Mouse (Mus musculus) gastrocnemius, postnatal 4 days (tissue): Measurements from ENCODE around the gene Fam89b. TPM values are rescaled to one million over a fixed set of nuclear protein-coding genes. Genes with fewer than 3 reads are reported as not detected.

Source experiments
- DNase-seq, 2 experiments: peaks; one replicate each; pipeline ENCODE4 v3.0.0; 2021 to 2022; ENCODE audit warnings: low spot score in 2 of 2, mixed read lengths in 2 of 2
- long read RNA-seq, 2 experiments: library from polyadenylated mRNA; stranded (forward); transcript quantifications; one replicate each; pipeline ENCODE4 v2.0.0; 2021
- total RNA-seq, 2 experiments: library from RNA; stranded (reverse); gene quantifications; 2 replicates each; pipeline ENCODE4 v1.2.3; 2021

Fam89b gene
- total RNA-seq = 10 to 100 TPM; 58.8 to 59.1 TPM
- long read RNA-seq, experiment 1, transcript Fam89b-202 (2 exons, 1,189 nt) = minor isoform, 12 of 65 reads
- long read RNA-seq, experiment 1, transcript Fam89b-203 (2 exons, 1,160 nt) = minor isoform, 7 of 65 reads
- long read RNA-seq, experiment 1, transcript Fam89b-201 (2 exons, 1,197 nt) = major isoform, 46 of 65 reads
- long read RNA-seq, experiment 1, partial matches to known transcripts = 0 of 65 reads
- long read RNA-seq, experiment 1, other reads (novel, unspliced or antisense) = 0 of 65 reads
- long read RNA-seq, experiment 2, transcript Fam89b-201 (2 exons, 1,197 nt) = major isoform, 48 of 72 reads
- long read RNA-seq, experiment 2, transcript Fam89b-203 (2 exons, 1,160 nt) = minor isoform, 10 of 72 reads
- long read RNA-seq, experiment 2, transcript Fam89b-202 (2 exons, 1,189 nt) = minor isoform, 13 of 72 reads
- long read RNA-seq, experiment 2, partial matches to known transcripts = 0 of 72 reads
- long read RNA-seq, experiment 2, other reads (novel, unspliced or antisense) = 1 of 72 reads

DNA sequence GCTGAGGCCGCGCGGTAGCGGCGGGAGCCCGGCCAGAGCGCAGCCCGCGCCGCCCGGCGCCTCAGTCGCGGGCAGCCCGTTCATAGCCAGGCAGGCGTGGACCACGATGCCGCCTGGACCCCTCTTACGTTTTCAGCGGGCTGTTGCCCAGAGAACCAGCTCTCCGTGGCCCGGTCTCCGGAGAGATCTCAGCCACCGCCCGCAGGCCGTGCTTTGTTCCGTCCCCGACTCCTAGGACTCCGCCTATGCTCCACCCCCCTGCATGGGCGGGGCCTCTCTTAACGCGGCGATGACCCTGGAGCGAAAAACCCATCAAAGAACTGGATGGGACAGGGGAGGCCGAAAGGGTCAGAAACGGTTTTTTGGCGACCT is at the start of gene Fam89b:
Gene Fam89b (minus strand): TSS at position 210 of the 372 bp plus-strand sequence.
- DNase-seq = peak; percentile 89 to 93

DNA sequence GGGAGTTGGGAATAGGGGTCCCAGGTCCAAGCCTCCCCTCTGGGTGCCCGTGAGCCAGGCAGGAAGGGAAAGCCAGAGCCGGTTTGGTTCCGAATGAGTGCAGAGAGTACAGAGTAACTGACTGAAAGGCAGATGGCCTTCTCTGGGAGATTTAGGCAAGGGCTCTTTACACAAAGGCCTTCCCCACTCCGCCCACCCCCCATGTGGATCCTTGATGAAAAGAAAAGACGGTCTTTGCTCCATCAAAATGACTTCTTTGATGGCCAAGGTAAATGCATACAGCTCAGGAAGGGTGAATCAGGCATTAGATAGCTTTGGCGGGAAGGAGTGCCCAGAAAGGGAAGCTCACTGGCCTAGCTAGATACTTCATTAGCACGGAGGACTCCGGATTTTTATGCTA is 48.9 kb upstream of the Fam89b start:
- no peak for DNase-seq

DNA sequence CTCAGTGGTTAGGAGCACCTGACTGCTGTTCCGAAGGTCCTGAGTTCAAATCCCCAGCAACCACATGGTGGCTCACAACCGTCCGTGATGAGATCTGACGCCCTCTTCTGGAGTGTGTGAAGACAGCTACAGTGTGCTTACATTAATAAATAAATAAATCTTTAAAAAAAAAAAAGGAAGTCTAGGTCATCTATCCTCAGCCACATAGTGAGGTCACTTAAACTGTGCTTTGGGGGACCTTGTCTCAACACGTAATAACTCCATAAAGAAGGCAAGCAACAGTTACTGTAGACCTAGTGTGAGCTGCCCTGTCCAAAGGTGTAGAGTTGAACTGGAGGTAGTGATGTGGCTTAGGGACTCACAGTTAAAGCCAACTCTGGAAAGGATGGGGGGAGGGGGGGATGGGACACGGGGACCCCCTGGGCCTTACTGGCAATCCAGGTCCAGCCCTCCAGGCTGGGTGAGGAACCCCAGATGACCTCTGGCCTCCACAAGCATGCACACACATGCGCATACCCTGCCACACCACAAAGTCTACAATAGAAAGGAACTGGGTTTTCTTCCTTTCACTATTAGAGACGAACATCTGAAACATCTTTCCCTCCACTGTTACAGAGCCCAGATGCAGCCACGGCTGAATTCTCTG is 48.1 kb upstream of the Fam89b start:
- no peak for DNase-seq

DNA sequence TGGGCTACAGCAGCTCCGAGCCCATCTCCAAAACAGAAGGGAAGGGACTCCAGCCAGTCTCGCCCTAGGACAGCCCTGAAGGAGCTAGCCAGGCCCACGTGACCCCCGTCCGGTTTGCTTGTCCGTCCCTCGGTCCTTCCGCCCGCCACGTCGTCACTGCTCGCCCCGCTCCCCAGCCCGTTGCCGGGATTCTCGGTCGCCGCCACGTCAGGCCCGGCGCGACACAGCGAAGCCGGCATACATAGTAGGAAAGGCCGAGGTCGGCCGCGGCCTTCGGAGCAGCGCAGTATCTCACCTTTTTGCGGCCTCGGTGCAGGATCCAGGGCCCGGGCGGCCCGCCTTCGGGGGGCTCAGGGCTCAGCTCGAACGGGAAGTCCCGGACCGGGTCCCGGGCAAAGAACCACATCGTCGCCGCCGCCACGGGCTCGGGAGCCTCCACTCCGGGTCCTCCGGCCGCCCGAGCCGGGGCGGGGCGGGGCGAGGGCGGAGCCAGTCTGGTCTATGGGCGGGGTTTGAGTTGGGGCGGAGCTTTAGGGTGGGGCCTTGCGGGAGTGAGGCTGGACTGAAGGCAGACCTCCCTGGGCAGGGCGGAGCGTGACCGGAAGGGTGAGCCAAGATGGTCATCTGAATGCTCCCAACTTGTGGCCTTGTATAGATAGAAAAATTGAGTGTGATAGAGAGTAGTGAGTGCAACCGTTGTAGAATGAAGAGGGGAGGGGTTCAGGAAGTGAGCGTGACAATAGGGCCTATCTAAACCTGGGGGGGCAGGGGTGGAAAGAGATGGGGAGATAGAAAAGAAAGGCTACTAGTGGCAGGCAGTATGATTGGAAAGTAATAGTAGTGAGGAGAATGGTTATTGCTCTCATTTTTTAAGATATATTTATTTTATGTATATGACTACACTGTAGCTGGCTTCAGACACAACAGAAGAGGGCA is 41.7 kb upstream of the Fam89b start, which contains the start of gene Scyl1:
Gene Scyl1 (minus strand): TSS at position 495 of the 936 bp plus-strand sequence.
- DNase-seq = peak; percentile 91 to 95

DNA sequence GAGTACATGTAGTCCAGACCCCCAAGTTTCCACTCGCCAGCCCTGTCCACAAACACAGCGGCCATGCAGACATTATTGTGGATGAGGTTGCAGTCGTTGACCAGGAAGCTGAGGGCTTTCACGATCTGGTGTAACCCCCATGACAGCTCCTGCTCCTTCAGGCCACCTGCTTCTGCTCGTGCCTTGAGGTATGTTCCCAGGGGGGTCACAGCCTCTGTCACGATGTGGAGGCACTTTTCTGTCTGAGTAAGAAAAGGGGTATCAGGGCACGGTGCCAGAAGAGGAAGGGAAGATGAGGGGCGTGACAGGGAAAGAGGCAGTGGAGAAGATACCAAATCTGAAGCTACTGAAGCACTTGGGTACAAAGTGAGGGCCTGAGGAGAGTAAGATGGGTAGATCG is 40.9 kb upstream of the Fam89b start:
- DNase-seq = no peak

DNA sequence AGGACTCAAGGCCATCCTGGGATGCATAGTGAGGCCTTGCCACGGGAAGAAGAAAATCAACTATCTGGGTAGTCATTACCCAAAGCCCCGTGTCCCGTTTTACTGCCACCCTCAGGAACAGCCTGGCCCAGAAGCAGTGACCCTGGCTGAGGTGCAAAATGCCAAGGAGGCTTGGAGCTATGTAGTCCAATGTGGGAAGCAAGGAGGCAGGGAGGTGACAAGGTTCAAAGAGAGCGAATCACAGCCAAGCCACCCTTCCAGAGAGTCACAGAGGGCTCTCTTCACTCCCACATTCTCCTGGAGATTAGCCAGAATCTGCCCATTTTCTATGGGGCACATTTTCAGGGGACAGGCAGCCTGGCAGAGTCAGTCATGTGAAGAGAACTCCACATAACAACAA is 37.8 kb upstream of the Fam89b start:
- no peak for DNase-seq

DNA sequence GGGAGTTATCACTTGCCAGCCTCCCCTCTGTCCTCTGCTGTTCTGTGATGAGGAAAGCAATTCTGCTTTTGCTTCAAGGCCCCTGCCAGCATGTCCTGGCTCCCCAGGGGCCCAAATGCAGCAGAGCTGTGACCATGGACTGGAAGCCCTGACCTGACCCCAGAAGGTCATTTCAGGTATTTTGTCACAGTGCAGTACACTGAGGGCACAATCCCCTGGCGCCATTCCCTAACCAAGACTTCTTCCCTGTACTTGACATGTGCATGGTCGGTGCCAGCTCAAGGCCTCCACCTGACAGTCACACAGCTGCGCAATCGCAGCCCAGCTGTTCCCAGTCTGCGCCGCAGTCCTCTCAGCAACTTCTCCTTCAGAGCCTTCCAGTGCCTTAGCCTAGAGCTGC is 33.7 kb upstream of the Fam89b start:
- no peak for DNase-seq

DNA sequence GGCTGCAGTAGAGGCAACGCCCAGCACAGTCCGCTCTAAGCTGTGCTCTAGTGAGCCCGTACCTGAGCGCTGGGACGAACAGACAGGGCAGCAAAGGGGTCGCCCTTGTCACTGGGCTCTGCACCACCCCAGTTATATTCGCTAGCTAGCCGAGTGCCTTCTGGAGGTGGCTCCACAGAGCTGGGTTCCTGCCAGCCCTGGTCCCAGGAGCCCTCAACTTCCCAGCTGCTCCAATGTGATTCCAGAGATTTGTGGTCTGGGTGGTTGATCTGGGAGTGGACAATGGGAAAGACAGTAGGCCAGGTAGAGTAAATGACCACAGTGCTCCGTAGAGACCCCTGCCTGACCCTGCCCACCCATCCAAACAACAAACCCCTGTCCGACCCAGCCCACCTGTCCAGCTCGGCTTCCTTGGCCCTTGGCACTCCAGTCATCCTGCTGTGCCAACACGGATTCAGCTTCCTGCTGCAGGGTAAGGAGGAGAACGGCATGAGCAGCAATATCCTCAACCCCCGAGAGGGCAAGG is 29.5 kb upstream of the Fam89b start:
- no peak for DNase-seq

DNA sequence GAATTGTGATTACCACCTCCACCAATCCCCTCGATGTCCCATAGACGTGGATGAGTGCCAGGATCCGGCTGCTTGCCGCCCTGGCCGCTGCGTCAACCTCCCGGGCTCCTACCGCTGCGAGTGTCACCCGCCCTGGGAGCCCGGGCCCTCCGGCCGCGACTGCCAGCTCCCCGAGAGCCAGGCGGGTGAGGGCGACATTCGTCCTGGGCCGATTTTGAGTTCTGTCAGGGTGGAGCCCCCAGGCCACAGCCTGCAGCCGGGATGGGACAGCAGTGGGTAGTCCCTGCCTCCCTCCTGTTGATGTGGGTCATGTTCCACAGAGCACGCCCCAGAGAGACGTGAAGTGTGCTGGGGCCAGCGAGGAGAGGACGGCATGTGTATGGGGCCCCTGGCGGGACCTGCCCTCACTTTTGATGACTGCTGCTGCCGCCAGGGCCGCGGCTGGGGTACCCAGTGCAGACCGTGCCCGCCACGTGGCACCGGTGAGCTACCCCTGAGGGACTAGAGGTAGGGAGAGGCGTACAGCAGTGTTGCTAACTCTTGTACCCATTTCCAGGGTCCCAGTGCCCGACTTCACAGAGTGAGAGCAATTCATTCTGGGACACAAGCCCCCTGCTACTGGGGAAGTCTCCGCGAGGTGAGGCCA is 27.7 kb upstream of the Fam89b start:
- DNase-seq = no peak

DNA sequence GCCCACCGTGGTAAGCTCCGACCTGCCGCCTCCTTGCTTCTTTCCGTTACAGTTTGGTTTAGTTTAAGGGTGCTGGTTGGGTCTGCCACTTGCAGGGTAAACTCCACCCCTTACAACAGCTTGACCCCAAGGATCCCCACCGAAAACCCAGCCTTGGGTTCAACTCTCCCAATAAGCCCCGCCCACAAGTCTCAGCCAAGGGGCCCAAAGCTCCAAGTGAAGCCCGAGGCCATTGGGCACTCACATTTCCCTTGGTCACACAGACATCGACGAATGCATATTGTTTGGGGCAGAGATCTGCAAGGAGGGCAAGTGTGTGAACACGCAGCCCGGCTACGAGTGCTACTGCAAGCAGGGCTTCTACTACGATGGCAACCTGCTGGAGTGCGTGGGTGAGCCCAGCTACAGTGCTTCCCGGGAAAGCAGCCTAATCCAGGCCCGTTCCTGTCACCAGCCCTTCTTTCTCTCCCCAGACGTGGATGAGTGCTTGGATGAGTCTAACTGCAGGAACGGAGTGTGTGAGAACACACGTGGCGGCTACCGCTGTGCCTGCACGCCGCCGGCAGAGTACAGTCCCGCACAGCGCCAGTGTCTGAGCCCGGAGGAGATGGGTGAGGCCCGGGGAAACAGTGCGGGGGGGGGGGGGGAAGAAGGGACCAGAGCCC is 27.0 kb upstream of the Fam89b start:
- DNase-seq = no peak

DNA sequence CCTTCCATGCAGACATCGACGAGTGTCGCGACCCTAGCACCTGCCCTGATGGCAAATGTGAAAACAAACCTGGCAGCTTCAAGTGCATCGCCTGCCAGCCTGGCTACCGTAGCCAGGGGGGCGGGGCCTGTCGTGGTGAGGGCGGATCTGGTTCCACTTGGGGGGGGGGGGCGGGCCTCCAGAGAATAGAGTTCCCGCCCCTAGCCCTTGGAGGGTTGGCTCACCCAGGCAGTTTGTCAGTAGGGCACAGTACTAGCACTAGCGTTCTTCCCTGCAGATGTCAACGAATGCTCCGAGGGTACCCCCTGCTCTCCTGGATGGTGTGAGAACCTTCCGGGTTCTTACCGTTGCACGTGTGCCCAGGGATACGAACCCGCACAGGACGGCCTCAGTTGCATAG is 22.3 kb upstream of the Fam89b start:
- DNase-seq = no peak

DNA sequence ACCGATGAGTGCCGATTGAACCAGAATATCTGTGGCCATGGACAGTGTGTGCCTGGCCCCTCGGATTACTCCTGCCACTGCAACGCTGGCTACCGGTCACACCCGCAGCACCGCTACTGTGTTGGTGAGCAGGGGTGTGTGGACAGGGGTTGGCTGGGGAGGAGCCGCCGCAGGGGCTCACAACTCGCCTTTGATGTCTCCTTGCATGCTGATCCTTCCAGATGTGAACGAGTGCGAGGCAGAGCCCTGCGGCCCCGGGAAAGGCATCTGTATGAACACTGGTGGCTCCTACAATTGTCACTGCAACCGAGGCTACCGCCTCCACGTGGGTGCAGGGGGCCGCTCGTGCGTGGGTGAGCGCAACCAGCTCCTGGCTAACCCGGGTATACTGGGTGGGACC is 21.5 kb upstream of the Fam89b start:
- no peak for DNase-seq

DNA sequence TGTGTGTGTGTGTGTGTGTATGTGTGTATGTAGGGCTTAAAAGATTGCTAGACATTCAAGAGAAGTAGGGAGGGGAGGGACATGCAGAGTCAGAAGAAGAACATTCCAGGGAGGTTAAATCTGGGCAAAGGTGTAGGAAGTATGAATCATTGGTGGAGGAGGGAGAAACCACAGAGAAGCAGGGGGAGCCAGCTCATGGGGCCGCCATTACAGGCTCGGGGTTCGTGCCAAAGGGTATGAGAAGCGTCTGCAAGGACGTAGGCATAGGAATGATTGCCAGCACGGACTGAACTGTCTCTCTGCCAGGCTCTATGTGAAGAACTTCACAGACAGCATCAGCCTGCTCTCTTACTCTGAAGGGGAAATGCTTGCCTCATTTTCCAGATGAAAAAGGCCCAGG is 20.0 kb upstream of the Fam89b start:
- no peak for DNase-seq

DNA sequence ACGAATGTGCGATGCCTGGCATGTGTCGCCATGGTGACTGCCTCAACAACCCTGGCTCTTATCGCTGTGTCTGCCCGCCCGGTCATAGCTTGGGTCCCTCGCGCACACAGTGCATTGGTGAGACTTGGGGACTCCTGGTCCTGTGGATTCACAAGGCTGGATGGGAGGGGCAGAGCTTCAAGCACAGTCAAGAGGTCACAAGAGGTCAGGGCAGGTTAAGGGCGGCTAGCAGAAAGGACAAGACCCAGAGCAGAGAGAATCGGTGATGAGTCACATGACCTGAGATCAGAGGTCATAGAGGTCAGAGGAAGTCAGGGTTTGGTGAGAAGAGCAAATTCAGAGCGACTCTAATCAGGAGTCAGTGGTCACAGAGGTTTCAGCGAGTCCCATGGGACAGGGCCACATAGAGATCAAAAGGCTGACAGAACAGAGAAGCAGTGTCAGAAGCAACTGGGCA is 17.5 kb upstream of the Fam89b start:
- DNase-seq = no peak

DNA sequence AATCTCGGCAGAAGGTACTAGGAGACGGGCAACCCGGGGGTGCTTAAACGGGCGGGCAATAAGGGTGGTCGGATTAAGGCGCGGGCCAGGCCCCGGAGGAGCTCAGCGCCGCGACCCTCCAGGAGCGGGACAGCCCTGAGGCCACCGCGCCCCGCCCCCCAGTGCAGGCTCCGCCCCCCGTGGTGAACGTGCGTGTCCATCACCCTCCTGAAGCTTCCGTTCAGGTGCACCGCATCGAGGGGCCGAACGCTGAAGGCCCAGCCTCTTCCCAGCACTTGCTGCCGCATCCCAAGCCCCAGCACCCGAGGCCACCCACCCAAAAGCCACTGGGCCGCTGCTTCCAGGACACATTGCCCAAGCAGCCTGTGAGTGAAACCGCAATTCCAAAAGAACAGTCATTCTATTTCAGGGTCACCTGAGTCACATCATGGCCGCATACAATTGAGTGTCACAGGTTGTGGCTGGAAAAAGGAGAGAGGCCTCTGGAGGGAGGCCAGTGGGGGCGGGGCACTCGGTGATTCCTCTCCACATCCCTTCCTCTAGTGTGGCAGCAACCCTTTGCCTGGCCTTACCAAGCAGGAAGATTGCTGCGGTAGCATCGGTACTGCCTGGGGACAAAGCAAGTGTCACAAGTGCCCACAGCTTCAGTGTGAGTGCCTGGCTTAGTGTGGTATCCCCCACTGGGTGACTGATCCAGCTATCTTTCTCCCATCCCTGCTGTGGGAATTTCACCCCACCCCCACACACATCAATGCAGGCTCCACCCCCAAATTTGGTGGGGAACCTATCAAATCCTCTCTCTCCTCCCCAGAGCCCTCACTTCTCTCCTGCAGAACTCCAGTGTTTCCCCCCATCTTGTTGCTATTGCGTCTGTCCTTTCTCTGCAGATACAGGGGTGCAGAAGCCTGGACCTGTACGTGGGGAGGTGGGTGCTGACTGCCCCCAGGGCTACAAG is 16.6 kb upstream of the Fam89b start:
- DNase-seq = no peak

DNA sequence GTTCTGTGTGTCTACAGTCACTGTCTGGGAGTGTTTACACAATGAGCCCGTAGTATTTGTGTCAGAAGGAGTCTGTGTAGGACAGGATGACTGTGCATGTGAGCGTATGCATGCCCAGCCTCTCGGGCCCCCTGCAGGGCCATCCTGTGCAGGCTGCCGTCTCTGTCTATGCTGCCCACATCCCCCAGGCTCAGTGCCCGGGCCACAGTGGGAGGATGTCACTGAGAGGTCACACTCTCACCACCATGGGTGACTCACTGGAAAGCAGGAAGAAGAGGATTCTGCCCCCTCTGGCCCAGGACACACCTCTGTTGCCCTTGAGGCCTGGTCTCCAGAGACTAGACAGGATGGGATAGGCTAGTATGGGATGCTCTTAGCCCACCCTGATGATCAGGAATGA is 14.1 kb upstream of the Fam89b start:
- DNase-seq = no peak

DNA sequence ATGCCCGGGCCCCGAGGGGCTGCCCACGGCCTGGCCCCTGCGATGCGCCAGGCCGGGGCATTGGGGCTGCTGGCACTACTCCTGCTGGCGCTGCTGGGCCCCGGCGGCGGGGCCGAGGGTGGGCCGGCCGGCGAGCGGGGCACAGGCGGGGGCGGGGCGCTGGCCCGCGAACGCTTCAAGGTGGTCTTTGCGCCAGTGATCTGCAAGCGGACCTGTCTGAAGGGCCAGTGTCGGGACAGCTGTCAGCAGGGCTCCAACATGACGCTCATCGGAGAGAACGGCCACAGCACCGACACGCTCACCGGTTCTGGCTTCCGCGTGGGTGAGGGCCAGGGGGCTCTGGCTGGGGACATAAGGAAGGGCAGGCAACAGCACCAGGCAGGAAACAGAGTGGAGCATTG is 12.8 kb upstream of the Fam89b start:
- no peak for DNase-seq

DNA sequence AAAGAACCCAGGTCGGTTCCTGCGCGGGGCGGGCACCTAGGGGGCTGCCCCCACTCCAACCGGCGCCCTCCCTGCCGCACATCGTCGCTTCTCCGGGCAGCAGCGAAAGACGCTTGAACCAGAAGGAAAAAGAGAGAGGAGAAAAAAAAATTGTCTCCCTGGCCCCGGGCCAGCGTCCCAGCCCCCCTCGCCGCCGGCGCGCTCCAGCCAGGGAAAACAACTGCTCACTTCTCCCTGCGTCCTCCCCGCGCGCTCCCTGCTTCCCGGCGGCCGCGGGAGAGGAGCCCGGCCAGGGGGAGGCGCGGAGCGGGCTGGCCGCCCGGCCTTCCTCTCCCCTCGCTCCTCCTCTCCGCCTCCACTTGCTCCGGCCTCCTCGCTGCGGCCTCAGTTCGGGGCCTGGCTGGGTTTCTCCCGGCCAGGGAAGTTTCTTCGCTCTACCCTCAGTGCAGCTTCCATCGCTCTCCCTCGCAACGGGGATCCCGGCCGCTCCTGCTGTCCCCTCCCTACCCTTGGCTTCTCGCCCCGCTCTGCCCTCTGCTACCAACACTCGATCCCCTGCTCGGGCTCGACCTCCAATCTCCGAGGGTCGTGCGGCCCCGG is 12.3 kb upstream of the Fam89b start:
- peak; percentile 88 to 89 for DNase-seq
